Mouse (Mus musculus) MEL (cell line): ENCODE data around the gene Evpl. TPM values are rescaled to one million over a fixed set of nuclear protein-coding genes. Genes with fewer than 3 reads are reported as not detected.

Experiments used
- DNase-seq: peaks from one replicate; pipeline ENCODE4 v3.0.0; 2011; ENCODE audit warnings: low read depth, low spot score
- H3K27ac ChIP-seq: 2 replicates; pipeline ENCODE4 v1.5.1; 2012; ENCODE audit warnings: low read depth, mild to moderate bottlenecking, control low read depth, low read length, moderate library complexity; ENCODE audit not compliant: control insufficient read depth
- H3K27me3 ChIP-seq, 2 experiments: fragments of 150-350 bp in 1 of 2; sonication (generic) in 1 of 2; 2 replicates each; pipeline ENCODE4 v1.6.1; 2012; ENCODE audit warnings: low read length in 2 of 2, mild to moderate bottlenecking in 2 of 2, improper control_type of control experiment in 1 of 2, moderate library complexity in 1 of 2; ENCODE audit not compliant: insufficient read depth in 2 of 2, control insufficient read depth in 1 of 2
- H3K36me3 ChIP-seq, 2 experiments: 2 replicates each; pipeline ENCODE4 v1.6.1; 2012 to 2014; ENCODE audit warnings: low read length in 2 of 2, improper control_type of control experiment in 1 of 2, inconsistent platforms in 1 of 2, mild to moderate bottlenecking in 1 of 2; ENCODE audit not compliant: insufficient read depth in 2 of 2, control insufficient read depth in 1 of 2
- H3K4me1 ChIP-seq, 2 experiments: fragments of 150-350 bp in 1 of 2; sonication (generic) in 1 of 2; 2 replicates each; pipeline ENCODE4 v1.6.1; 2012; ENCODE audit warnings: low read length in 2 of 2, improper control_type of control experiment in 1 of 2, mild to moderate bottlenecking in 1 of 2; ENCODE audit not compliant: insufficient read depth in 2 of 2, control insufficient read depth in 1 of 2
- H3K4me3 ChIP-seq, 2 experiments: fragments of 150-350 bp in 1 of 2; sonication (generic) in 1 of 2; 2 replicates each; pipeline ENCODE4 v1.5.1; 2012; ENCODE audit warnings: low read depth in 2 of 2, low read length in 2 of 2, mild to moderate bottlenecking in 2 of 2, moderate library complexity in 2 of 2, control low read depth in 1 of 2, improper control_type of control experiment in 1 of 2; ENCODE audit not compliant: control insufficient read depth in 1 of 2, insufficient read depth in 1 of 2
- H3K79me2 ChIP-seq: 2 replicates; pipeline ENCODE4 v1.6.1; 2012; ENCODE audit warnings: mild to moderate bottlenecking, low read length, moderate library complexity; ENCODE audit not compliant: control insufficient read depth, poor library complexity, insufficient read depth
- H3K9ac ChIP-seq: 2 replicates; pipeline ENCODE4 v1.6.1; 2012; ENCODE audit warnings: low read depth, mild to moderate bottlenecking, control low read depth, low read length, moderate library complexity; ENCODE audit not compliant: control insufficient read depth, poor library complexity, severe bottlenecking
- H3K9me3 ChIP-seq: fragments of 150-350 bp; sonication (generic); replicated peaks from 2 replicates; pipeline ENCODE4 v1.6.1; 2012; ENCODE audit warnings: mild to moderate bottlenecking, low read length, improper control_type of control experiment, moderate library complexity; ENCODE audit not compliant: insufficient read depth
- CTCF ChIP-seq, 3 experiments: IDR thresholded peaks in 2 of 3; conservative IDR thresholded peaks in 1 of 3; 2 replicates each; pipeline ENCODE4 v1.5.1; 2011 to 2012; ENCODE audit warnings: low read length in 3 of 3, low read depth in 2 of 3, mild to moderate bottlenecking in 2 of 3, improper control_type of control experiment in 1 of 3, inconsistent platforms in 1 of 3, mixed read lengths in 1 of 3, moderate library complexity in 1 of 3; ENCODE audit not compliant: control insufficient read depth in 1 of 3, insufficient read depth in 1 of 3, poor library complexity in 1 of 3, severe bottlenecking in 1 of 3
- E2F4 ChIP-seq: IDR thresholded peaks from 2 replicates; pipeline ENCODE4 v1.6.1; 2011; ENCODE audit warnings: low read depth, low read length, improper control_type of control experiment, borderline replicate concordance
- EP300 ChIP-seq, 2 experiments: IDR thresholded peaks; 2 replicates each; pipeline ENCODE4 v1.6.1; 2011; ENCODE audit warnings: improper control_type of control experiment in 2 of 2, low read length in 2 of 2, low read depth in 1 of 2, mild to moderate bottlenecking in 1 of 2
- ETS1 ChIP-seq: IDR thresholded peaks from 2 replicates; pipeline ENCODE4 v1.6.1; 2012; ENCODE audit warnings: low read depth, mild to moderate bottlenecking, inconsistent platforms, low read length, improper control_type of control experiment, moderate library complexity
- GABPA ChIP-seq: IDR thresholded peaks from 2 replicates; pipeline ENCODE4 v1.6.1; 2012; ENCODE audit warnings: low read depth, mild to moderate bottlenecking, inconsistent platforms, low read length, improper control_type of control experiment, moderate library complexity
- GATA1 ChIP-seq: IDR thresholded peaks from 2 replicates; pipeline ENCODE4 v1.6.1; 2011; ENCODE audit warnings: low read depth, low read length, improper control_type of control experiment
- HCFC1 ChIP-seq: IDR thresholded peaks from 2 replicates; pipeline ENCODE4 v1.6.1; 2012; ENCODE audit warnings: low read depth, mild to moderate bottlenecking, inconsistent platforms, low read length, improper control_type of control experiment, moderate library complexity
- JUND ChIP-seq: IDR thresholded peaks from 2 replicates; pipeline ENCODE4 v1.6.1; 2011; ENCODE audit warnings: low read depth, mild to moderate bottlenecking, improper control_type of control experiment, low read length
- KAT2A ChIP-seq: conservative IDR thresholded peaks from 2 replicates; pipeline ENCODE4 v1.6.1; 2012; ENCODE audit warnings: low read depth, low read length, improper control_type of control experiment, inconsistent platforms
- MAFK ChIP-seq: IDR thresholded peaks from 2 replicates; pipeline ENCODE4 v1.6.1; 2011; ENCODE audit warnings: low read depth, mild to moderate bottlenecking, low read length, improper control_type of control experiment, borderline replicate concordance
- MAZ ChIP-seq: IDR thresholded peaks from 2 replicates; pipeline ENCODE4 v1.6.1; 2012; ENCODE audit warnings: low read depth, mild to moderate bottlenecking, inconsistent platforms, low read length, improper control_type of control experiment
- MYB ChIP-seq: IDR thresholded peaks from 2 replicates; pipeline ENCODE4 v1.6.1; 2011; ENCODE audit warnings: mild to moderate bottlenecking, low read depth, low read length, improper control_type of control experiment
- MYC ChIP-seq: IDR thresholded peaks from 2 replicates; pipeline ENCODE4 v1.6.1; 2011; ENCODE audit warnings: low read depth, mild to moderate bottlenecking, low read length, improper control_type of control experiment, moderate library complexity
- NELFE ChIP-seq: IDR thresholded peaks from 2 replicates; pipeline ENCODE4 v1.6.1; 2011; ENCODE audit warnings: low read depth, low read length, improper control_type of control experiment
- NRF1 ChIP-seq: IDR thresholded peaks from 2 replicates; pipeline ENCODE4 v1.6.1; 2014; ENCODE audit warnings: low read depth, mild to moderate bottlenecking, inconsistent platforms, low read length, improper control_type of control experiment, moderate library complexity; ENCODE audit not compliant: poor library complexity, insufficient read depth, severe bottlenecking
- POLR2AphosphoS2 ChIP-seq: IDR thresholded peaks from 2 replicates; pipeline ENCODE4 v1.6.1; 2011; ENCODE audit warnings: low read length, improper control_type of control experiment
- POLR2AphosphoS5 ChIP-seq: IDR thresholded peaks from 2 replicates; pipeline ENCODE4 v1.6.1; 2012; ENCODE audit warnings: low read depth, borderline replicate concordance, mild to moderate bottlenecking, inconsistent platforms, low read length, moderate library complexity, mixed read lengths
- RAD21 ChIP-seq: IDR thresholded peaks from 2 replicates; pipeline ENCODE4 v1.6.1; 2011; ENCODE audit warnings: mild to moderate bottlenecking, low read depth, low read length, improper control_type of control experiment
- RCOR1 ChIP-seq: IDR thresholded peaks from 2 replicates; pipeline ENCODE4 v1.6.1; 2012; ENCODE audit warnings: low read depth, mild to moderate bottlenecking, inconsistent platforms, low read length, improper control_type of control experiment
- SIN3A ChIP-seq: IDR thresholded peaks from 2 replicates; pipeline ENCODE4 v1.6.1; 2012; ENCODE audit warnings: low read length, improper control_type of control experiment, inconsistent platforms
- SMC3 ChIP-seq: IDR thresholded peaks from 2 replicates; pipeline ENCODE4 v1.6.1; 2011; ENCODE audit warnings: low read depth, low read length, improper control_type of control experiment
- TAL1 ChIP-seq: IDR thresholded peaks from 2 replicates; pipeline ENCODE4 v1.6.1; 2012; ENCODE audit warnings: mild to moderate bottlenecking, inconsistent platforms, low read length, moderate library complexity, mixed read lengths
- UBTF ChIP-seq: IDR thresholded peaks from 2 replicates; pipeline ENCODE4 v1.6.1; 2012; ENCODE audit warnings: low read depth, mild to moderate bottlenecking, inconsistent platforms, low read length, improper control_type of control experiment, moderate library complexity, borderline replicate concordance; ENCODE audit not compliant: insufficient read depth
- USF1 ChIP-seq: IDR thresholded peaks from 2 replicates; pipeline ENCODE4 v1.6.1; 2014; ENCODE audit warnings: low read depth, mild to moderate bottlenecking, inconsistent platforms, low read length, improper control_type of control experiment, moderate library complexity
- ZC3H11A ChIP-seq: IDR thresholded peaks from 2 replicates; pipeline ENCODE4 v1.6.1; 2012; ENCODE audit warnings: low read depth, mild to moderate bottlenecking, inconsistent platforms, low read length, improper control_type of control experiment
- ZKSCAN1 ChIP-seq: IDR thresholded peaks from 2 replicates; pipeline ENCODE4 v1.6.1; 2012; ENCODE audit warnings: low read depth, mild to moderate bottlenecking, inconsistent platforms, low read length, improper control_type of control experiment, moderate library complexity
- ZMIZ1 ChIP-seq: IDR thresholded peaks from 2 replicates; pipeline ENCODE4 v1.6.1; 2012; ENCODE audit warnings: low read depth, mild to moderate bottlenecking, inconsistent platforms, low read length, improper control_type of control experiment, moderate library complexity
- ZNF384 ChIP-seq: IDR thresholded peaks from 2 replicates; pipeline ENCODE4 v1.6.1; 2012; ENCODE audit warnings: low read depth, mild to moderate bottlenecking, inconsistent platforms, low read length, improper control_type of control experiment
- polyA plus RNA-seq, 2 experiments: library from polyadenylated mRNA; stranded (reverse) in 1 of 2; unstranded in 1 of 2; fragments of >175 nt in 1 of 2; fragments of >200 nt in 1 of 2; gene quantifications; 2 replicates each; pipeline versions ENCODE4 v1.2.1 to v1.2.4; 2012; ENCODE audit warnings: low replicate concordance in 2 of 2, low read depth in 1 of 2; ENCODE audit not compliant: insufficient read length in 2 of 2, insufficient read depth in 1 of 2, missing spikeins in 1 of 2
- total RNA-seq: library from RNA; depleted of rRNA; stranded (reverse); fragments of 300-350 nt; gene quantifications from 2 replicates; pipeline ENCODE4 v1.2.3, GENCODE M21; 2012

Gene Evpl
- total and polyA plus RNA-seq, 3 experiments, result 0.39 to 0.78 TPM; not detected in 1

DNA sequence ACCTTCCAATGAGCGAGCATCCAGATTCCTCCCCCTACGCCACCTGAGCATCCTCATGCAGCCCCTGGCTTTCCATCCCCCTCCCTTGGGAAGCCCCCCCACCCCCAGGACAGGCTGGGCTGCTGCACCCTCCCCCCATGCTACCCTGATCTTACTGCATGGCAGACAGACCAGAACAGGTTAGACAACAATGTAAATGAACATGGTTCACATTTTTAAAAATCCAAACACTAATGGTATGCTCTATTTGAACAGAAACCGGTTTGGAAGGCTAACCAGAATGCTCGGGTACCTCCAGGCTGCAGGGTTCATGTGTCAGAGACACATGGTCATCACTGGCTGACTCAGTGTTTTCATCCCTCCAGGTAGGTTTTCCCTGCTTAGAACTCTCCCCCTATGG lies 9.2 kb downstream of the Evpl start:
- Histone ChIP-seq H3K4me3 (no peak overlapping the region), H3K27me3 (no peaks in the 10 kb centered on the region), H3K27ac (no peak overlapping the region), H3K4me1 (no peaks in the 10 kb centered on the region), H3K79me2 (no peaks in the 10 kb centered on the region), H3K9me3 (no peaks in the 10 kb centered on the region), H3K9ac (no peak overlapping the region), H3K36me3 (no peaks in the 10 kb centered on the region)
- no peak for DNase-seq
- TF ChIP-seq E2F4 (no peak), EP300 (IDR thresholded peaks at IDR 0.05; ENCODE audit: low read depth in 1 of 2, low read length in 2 of 2) (no peak), NRF1 (no peak), POLR2AphosphoS5 (no peak), ZKSCAN1 (no peak), MAZ (no peak), SIN3A (no peak), GATA1 (no peak), RAD21 (no peak), RCOR1 (no peak), SMC3 (no peak), MAFK (no peak), MYC (no peak)

DNA sequence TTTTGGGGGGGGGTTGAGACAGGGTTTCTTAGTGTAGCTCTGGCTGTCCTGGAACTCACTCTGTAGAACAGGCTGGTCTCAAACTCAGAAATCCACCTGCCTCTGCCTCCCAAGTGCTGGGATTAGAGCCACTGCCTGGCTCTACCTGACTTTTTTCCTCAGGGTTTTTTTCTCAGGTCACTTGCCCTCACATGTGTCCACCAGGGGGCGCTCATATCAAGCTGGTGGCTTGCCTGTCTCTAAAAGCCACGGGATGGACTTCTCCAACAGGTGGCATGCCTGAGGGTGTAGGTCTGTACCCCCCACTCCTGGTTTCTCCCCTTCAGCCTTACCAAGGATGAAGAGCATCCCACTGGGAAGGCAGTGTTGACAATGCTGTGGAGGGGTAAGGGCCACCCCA lies 11.5 kb downstream of the Evpl start:
- Histone ChIP-seq H3K4me3 (no peak overlapping the region), H3K27me3 (no peaks in the 10 kb centered on the region), H3K9me3 (no peaks in the 10 kb centered on the region), H3K36me3 (no peaks in the 10 kb centered on the region), H3K79me2 (no peaks in the 10 kb centered on the region), H3K27ac (no peak overlapping the region), H3K9ac (no peak overlapping the region), H3K4me1 (no peaks in the 10 kb centered on the region)
- TF ChIP-seq MAZ (no peak), ZC3H11A (peak; percentile 97), HCFC1 (no peak), ZMIZ1 (no peak), JUND (no peak), SMC3 (peak; percentile 99), KAT2A (no peak), ETS1 (no peak), RAD21 (peak; percentile 96), RCOR1 (no peak), UBTF (no peak), TAL1 (no peak), MAFK (no peak), POLR2AphosphoS2 (no peak), ZNF384 (peak; percentile 85), CTCF (IDR thresholded peaks at IDR 0.05 in 2 of 3, conservative IDR thresholded peaks at IDR 0.05 in 1 of 3; ENCODE audit: control insufficient read depth in 1 of 3, insufficient read depth in 1 of 3, low read depth in 2 of 3, low read length in 3 of 3, poor library complexity in 1 of 3, severe bottlenecking in 1 of 3) (peak; percentile 77 to 100 (median 95)), GATA1 (no peak), NELFE (no peak), POLR2AphosphoS5 (no peak), GABPA (no peak), USF1 (no peak), SIN3A (0 out of 2 replicates have a peak, but pooled peaks have one; percentile 34), MYB (no peak)
- DNase-seq, result peak; percentile 86
